Mouse (Mus musculus): ENCODE data around the gene Prkce. TPM values are rescaled to one million over a fixed set of nuclear protein-coding genes. Genes with fewer than 3 reads are reported as not detected.
A peak's percentile ranks its signal among the peaks of the same experiment; 100 is the strongest.
"Not testable (repeated sequence)": the region's sequence is repeated elsewhere in the genome, so short reads cannot be mapped to it uniquely, and the experiment has no call there.

Prkce gene
- polyA plus RNA-seq, 1 experiment from 2014 or later, result 1.9 TPM

- not testable (repeated sequence) for H3K9me3 ChIP-seq (replicated peaks); ATAC-seq; H3K27ac ChIP-seq
Observed at GRCm38 (mm10) chr17:86477401-86477800, 309.8 kb downstream of the Prkce start.

GRCm38 (mm10) chr17:86479406-86479805 is 311.8 kb downstream of the Prkce start:
- ATAC-seq, result no peak
- 65% methylated on average over 10 of the region's 10 CpGs for WGBS (ENCODE audit: insufficient replicate concordance)
- no peaks in the 10 kb centered on the region for H3K27me3 ChIP-seq (replicated peaks)

More at GRCm38 (mm10) chr17:86477401-86477800, 309.8 kb downstream of the Prkce start:
- H3K4me2 ChIP-seq; H3K4me1 ChIP-seq; H3K9ac ChIP-seq; H3K36me3 ChIP-seq; H3K27me3 ChIP-seq (replicated peaks); H3K4me3 ChIP-seq: not testable (repeated sequence)

GRCm38 (mm10) chr17:86482675-86483074 is 315.1 kb downstream of the Prkce start:
- H3K9me3 ChIP-seq (replicated peaks), result no peaks in the 10 kb centered on the region
- H3K4me2 ChIP-seq, result no peak overlapping the region
- no peak overlapping the region for H3K9ac ChIP-seq
- H3K27ac ChIP-seq, result no peak overlapping the region
- no peak for ATAC-seq
- no peaks in the 10 kb centered on the region for H3K27me3 ChIP-seq (replicated peaks)
- WGBS (ENCODE audit: insufficient replicate concordance), result 70% methylated on average over 10 of the region's 10 CpGs
- H3K36me3 ChIP-seq, result no peaks in the 10 kb centered on the region
- peaks cover 8% of the 10 kb centered on the region for H3K4me1 ChIP-seq
- H3K4me3 ChIP-seq, result no peak overlapping the region

More at GRCm38 (mm10) chr17:86479406-86479805, 311.8 kb downstream of the Prkce start:
- H3K4me2 ChIP-seq, result no peak overlapping the region
- H3K27ac ChIP-seq, result no peak overlapping the region
- H3K4me3 ChIP-seq, result no peak overlapping the region
- H3K36me3 ChIP-seq, result no peaks in the 10 kb centered on the region
- H3K4me1 ChIP-seq, result no peaks in the 10 kb centered on the region
- no peaks in the 10 kb centered on the region for H3K9me3 ChIP-seq (replicated peaks)
- no peak overlapping the region for H3K9ac ChIP-seq

GRCm38 (mm10) chr17:86484087-86484737 is 316.6 kb downstream of the Prkce start:
- Histone ChIP-seq H3K4me3 (no peak overlapping the region), H3K4me2 (no peak overlapping the region), H3K4me1 (peaks cover 22% of the 10 kb centered on the region), H3K36me3 (no peaks in the 10 kb centered on the region), H3K9me3 (replicated peaks) (no peaks in the 10 kb centered on the region), H3K9ac (no peak overlapping the region), H3K27ac (no peak overlapping the region), H3K27me3 (replicated peaks) (no peaks in the 10 kb centered on the region)
- peak; percentile 63 for ATAC-seq
- 8% methylated on average over 3 of the region's 3 CpGs for WGBS (ENCODE audit: insufficient replicate concordance)

GRCm38 (mm10) chr17:86486657-86487056 is 319.1 kb downstream of the Prkce start:
- WGBS (ENCODE audit: insufficient replicate concordance), result 61% methylated on average over 5 of the region's 5 CpGs
- Histone ChIP-seq H3K4me1 (peaks cover 22% of the 10 kb centered on the region), H3K4me3 (no peak overlapping the region), H3K36me3 (no peaks in the 10 kb centered on the region), H3K9ac (no peak overlapping the region), H3K9me3 (replicated peaks) (no peaks in the 10 kb centered on the region), H3K27me3 (replicated peaks) (0 out of 2 replicates have a peak, but pooled peaks cover 6% of the 10 kb centered on the region), H3K4me2 (no peak overlapping the region), H3K27ac (no peak overlapping the region)
- ATAC-seq, result no peak

- 21% methylated on average over 3 of the region's 3 CpGs for WGBS (ENCODE audit: insufficient replicate concordance)
- no peaks in the 10 kb centered on the region for H3K9me3 ChIP-seq (replicated peaks)
- no peak for ATAC-seq
Observed at GRCm38 (mm10) chr17:86487450-86487849, 319.9 kb downstream of the Prkce start.

GRCm38 (mm10) chr17:86489827-86490226 is 322.2 kb downstream of the Prkce start:
- no peaks in the 10 kb centered on the region for H3K36me3 ChIP-seq
- peaks cover 53% of the 10 kb centered on the region for H3K4me1 ChIP-seq
- H3K9me3 ChIP-seq (replicated peaks), result no peaks in the 10 kb centered on the region
- H3K27me3 ChIP-seq (replicated peaks), result 0 out of 2 replicates have a peak, but pooled peaks cover 6% of the 10 kb centered on the region
- H3K4me2 ChIP-seq, result no peak overlapping the region
- WGBS (ENCODE audit: insufficient replicate concordance), result 67% methylated on average over 10 of the region's 10 CpGs
- H3K9ac ChIP-seq, result no peak overlapping the region
- H3K27ac ChIP-seq, result no peak overlapping the region
- no peak overlapping the region for H3K4me3 ChIP-seq
- ATAC-seq, result no peak

More at GRCm38 (mm10) chr17:86487450-86487849, 319.9 kb downstream of the Prkce start:
- H3K27me3 ChIP-seq (replicated peaks), result 0 out of 2 replicates have a peak, but pooled peaks cover 6% of the 10 kb centered on the region
- H3K27ac ChIP-seq, result no peak overlapping the region
- H3K36me3 ChIP-seq, result no peaks in the 10 kb centered on the region
- H3K9ac ChIP-seq, result no peak overlapping the region
- H3K4me2 ChIP-seq, result no peak overlapping the region
- no peak overlapping the region for H3K4me3 ChIP-seq
- H3K4me1 ChIP-seq, result peaks cover 30% of the 10 kb centered on the region

- 19% methylated on average over 7 of the region's 7 CpGs for WGBS (ENCODE audit: insufficient replicate concordance)
- no peak overlapping the region for H3K27ac ChIP-seq
- H3K27me3 ChIP-seq (replicated peaks), result 0 out of 2 replicates have a peak, but pooled peaks cover 6% of the 10 kb centered on the region
- H3K9me3 ChIP-seq (replicated peaks), result no peaks in the 10 kb centered on the region
- peaks cover 50% of the 10 kb centered on the region for H3K4me1 ChIP-seq
- peak; percentile 52; the same call in 1 of the 2 replicates for ATAC-seq
- H3K36me3 ChIP-seq, result no peaks in the 10 kb centered on the region
- no peak overlapping the region for H3K9ac ChIP-seq
- no peak overlapping the region for H3K4me2 ChIP-seq
- no peak overlapping the region for H3K4me3 ChIP-seq
Observed at GRCm38 (mm10) chr17:86492376-86492775, 324.8 kb downstream of the Prkce start.

GRCm38 (mm10) chr17:86493891-86494420 is 326.4 kb downstream of the Prkce start:
- no peak overlapping the region for H3K4me2 ChIP-seq
- H3K27me3 ChIP-seq (replicated peaks), result 0 out of 2 replicates have a peak, but pooled peaks cover 10% of the 10 kb centered on the region
- H3K36me3 ChIP-seq, result no peaks in the 10 kb centered on the region
- no peak overlapping the region for H3K4me3 ChIP-seq
- no peak overlapping the region for H3K27ac ChIP-seq
- no peak overlapping the region for H3K9ac ChIP-seq
- WGBS (ENCODE audit: insufficient replicate concordance), result 72% methylated on average over 8 of the region's 8 CpGs
- no peak for ATAC-seq
- no peaks in the 10 kb centered on the region for H3K9me3 ChIP-seq (replicated peaks)
- peaks cover 34% of the 10 kb centered on the region for H3K4me1 ChIP-seq

- Histone ChIP-seq H3K27ac (peak overlapping the region; percentile 49; the same call in 1 of the 2 replicates), H3K36me3 (no peaks in the 10 kb centered on the region), H3K9me3 (replicated peaks) (no peaks in the 10 kb centered on the region), H3K9ac (peak overlapping the region; percentile 3; the same call in 1 of the 2 replicates), H3K27me3 (replicated peaks) (0 out of 2 replicates have a peak, but pooled peaks cover 10% of the 10 kb centered on the region), H3K4me2 (peak overlapping the region; percentile 21), H3K4me3 (no peak overlapping the region), H3K4me1 (peaks cover 33% of the 10 kb centered on the region)
- peak; percentile 67 for ATAC-seq
- 41% methylated on average over 6 of the region's 6 CpGs for WGBS (ENCODE audit: insufficient replicate concordance)
Observed at GRCm38 (mm10) chr17:86494494-86494893, 326.9 kb downstream of the Prkce start.

- Histone ChIP-seq H3K27me3 (replicated peaks) (0 out of 2 replicates have a peak, but pooled peaks cover 10% of the 10 kb centered on the region), H3K4me1 (peaks cover 33% of the 10 kb centered on the region), H3K9me3 (replicated peaks) (no peaks in the 10 kb centered on the region), H3K36me3 (no peaks in the 10 kb centered on the region), H3K9ac (peak overlapping the region; percentile 3; the same call in 1 of the 2 replicates), H3K4me3 (no peak overlapping the region), H3K4me2 (peak overlapping the region; percentile 21), H3K27ac (peak overlapping the region; percentile 49; the same call in 1 of the 2 replicates)
- peak; percentile 56; the same call in 1 of the 2 replicates for ATAC-seq
- 14% methylated on average over 6 of the region's 6 CpGs for WGBS (ENCODE audit: insufficient replicate concordance)
Observed at GRCm38 (mm10) chr17:86494895-86495294, 327.3 kb downstream of the Prkce start.

GRCm38 (mm10) chr17:86496123-86496771 is 328.7 kb downstream of the Prkce start:
- no peak for ATAC-seq

More at GRCm38 (mm10) chr17:86496123-86496771, 328.7 kb downstream of the Prkce start:
- Histone ChIP-seq H3K27me3 (replicated peaks) (0 out of 2 replicates have a peak, but pooled peaks cover 4% of the 10 kb centered on the region), H3K4me2 (no peak overlapping the region), H3K4me3 (no peak overlapping the region), H3K4me1 (peaks cover 33% of the 10 kb centered on the region), H3K27ac (no peak overlapping the region), H3K9ac (no peak overlapping the region), H3K9me3 (replicated peaks) (no peaks in the 10 kb centered on the region), H3K36me3 (no peaks in the 10 kb centered on the region)
- WGBS (ENCODE audit: insufficient replicate concordance), result 73% methylated on average over 9 of the region's 9 CpGs

All from liver, embryonic 12.5 days (tissue).